Mouse (Mus musculus) urinary bladder, adult 18-20 months (tissue): Measurements from ENCODE around the gene Copa.

ENCODE experiments used
- DNase-seq, 2 experiments: peaks; one replicate each; pipeline ENCODE4 v3.0.0; 2022; ENCODE audit warnings: low spot score in 2 of 2, mixed read lengths in 2 of 2

Gene Copa

DNA sequence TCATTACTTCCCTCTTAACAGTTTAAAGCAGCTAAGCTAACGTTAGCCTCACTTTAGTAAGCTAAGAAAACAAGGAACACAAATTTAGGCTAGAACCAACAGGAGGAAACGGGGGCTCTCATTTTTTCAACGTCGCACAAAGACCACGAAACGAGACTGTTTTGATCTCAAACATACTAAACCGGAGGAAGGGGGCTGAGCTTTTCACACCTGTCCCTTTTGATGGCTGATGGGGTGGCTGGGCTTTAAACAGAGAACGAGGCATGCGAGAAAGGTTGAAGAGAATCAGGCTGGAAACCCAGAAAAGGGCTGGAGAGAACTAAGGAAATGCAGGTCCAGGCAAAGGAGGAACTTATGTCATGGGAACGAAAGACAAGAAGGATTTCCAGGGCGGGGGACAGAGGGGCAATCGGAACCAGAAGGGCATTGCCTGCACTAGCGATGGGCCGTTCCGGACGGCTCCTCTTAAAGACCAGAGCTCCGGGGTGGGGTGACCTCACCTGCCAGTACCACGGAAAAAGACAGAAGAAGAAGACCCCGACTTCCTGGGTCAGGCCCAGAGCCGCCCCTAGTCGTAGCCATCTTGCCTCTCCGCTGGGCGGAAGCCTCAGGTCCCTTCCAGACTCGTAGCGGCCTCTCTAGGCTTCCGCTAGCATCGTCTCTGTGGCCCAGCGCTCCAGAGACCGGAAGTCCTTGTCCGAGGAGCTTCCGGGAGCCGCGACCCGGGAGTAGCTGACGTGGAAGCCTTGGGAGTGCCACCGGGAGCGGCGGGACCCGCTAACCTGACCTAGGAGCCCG is at the start of gene Copa, which contains the start of gene Ncstn:
TSS of gene Copa (plus strand) at position 429 of the 798 bp plus-strand sequence.
TSS of gene Ncstn (minus strand) at position 695 of the 798 bp plus-strand sequence.
- peak; percentile 84 to 91 for DNase-seq

DNA sequence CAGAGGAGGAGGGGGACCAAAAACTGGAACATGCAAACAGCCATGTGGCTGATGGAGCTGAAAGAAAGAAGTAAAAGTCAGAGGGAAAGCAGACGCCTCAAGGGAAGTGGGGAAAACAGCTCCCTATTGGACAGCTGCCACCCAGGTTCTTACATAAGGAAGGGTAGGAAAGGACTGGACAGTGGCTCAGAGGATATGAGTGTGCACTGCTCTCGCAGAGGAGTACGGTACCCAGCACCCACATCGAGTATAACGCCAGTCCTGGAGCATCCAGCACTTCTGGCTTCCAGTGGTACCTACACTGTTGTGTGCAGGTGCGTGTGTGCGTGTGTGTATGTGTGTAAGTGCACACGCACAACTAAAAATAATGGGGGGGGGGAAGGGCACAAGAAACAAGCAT is 35.9 kb upstream of the Copa start:
- DNase-seq = no peak

DNA sequence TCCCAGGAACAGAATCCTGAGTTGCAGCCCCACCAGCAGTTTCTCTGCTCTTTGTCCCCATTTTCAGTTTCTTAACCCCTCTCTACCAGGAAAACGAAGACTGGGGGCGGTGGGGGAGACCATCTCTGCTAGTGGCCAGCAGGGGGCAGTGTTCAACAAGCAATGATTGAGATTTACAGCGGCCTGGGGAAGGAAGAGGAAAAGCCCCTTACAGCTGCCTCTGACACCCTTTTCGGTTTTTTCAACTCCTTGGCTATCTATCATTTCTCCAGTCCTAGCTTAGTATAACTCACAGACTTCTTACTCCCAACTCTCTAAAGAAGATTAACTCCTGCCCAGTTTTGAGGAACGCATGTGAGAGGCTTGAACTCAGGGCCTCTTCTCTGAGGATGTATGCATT is 35.4 kb upstream of the Copa start:
- peak; percentile 24 to 30 for DNase-seq

DNA sequence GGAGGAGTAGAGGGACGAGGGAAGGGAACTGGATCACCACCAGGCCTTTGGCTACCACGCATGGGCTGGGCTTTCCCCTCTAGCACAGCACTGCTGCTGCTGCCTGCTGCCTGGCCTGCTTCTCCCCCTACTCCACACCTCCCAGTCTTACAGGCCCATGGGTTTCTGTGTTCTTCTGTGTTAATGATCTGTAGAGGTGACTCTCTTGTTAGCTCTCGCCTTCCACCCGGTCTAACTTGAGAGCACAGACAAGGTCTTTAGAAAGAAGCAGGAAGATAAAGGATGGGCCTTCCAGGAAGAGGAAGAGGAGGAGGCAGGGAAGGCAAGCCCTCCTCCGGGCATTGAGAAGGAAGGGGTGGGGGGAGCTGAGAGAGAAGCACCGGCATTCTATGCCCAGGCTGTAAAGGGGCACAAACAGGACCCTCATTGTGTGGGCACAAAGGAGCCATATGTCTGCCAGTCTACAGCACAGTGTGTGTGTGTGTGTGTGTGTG is 34.0 kb upstream of the Copa start:
- DNase-seq = no peak

DNA sequence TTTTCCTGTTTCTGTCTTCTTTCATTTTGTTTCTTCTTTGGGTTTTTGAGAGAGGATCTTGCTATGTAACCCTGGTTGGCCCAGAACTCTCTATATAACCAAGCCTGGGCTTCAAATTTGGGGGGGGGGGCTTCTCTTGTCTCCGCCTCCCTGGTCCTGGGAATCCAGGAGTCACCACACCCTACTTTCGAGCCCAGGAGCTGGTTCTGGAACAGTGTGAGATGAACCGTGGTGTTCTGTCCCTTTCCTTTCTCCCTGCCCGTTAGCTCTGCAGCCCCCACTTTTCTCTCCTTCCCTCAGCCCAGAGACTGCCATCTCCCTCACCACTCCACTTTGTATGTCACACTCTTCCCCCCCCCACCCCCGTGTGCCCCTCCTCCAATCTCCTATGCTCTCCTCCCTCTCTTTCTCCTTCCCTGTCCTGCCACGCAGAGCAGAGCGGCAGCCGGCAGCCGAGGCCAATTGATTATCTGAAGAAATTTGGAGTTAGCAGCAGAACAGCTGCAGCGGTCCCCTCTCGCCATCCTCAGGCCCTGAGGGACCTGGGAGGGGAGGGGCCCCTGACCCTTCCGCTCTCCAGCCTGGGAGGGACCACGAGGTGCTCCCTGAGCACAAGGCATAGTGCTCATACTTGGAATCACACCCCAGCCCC is 33.1 kb upstream of the Copa start:
- DNase-seq = no peak

DNA sequence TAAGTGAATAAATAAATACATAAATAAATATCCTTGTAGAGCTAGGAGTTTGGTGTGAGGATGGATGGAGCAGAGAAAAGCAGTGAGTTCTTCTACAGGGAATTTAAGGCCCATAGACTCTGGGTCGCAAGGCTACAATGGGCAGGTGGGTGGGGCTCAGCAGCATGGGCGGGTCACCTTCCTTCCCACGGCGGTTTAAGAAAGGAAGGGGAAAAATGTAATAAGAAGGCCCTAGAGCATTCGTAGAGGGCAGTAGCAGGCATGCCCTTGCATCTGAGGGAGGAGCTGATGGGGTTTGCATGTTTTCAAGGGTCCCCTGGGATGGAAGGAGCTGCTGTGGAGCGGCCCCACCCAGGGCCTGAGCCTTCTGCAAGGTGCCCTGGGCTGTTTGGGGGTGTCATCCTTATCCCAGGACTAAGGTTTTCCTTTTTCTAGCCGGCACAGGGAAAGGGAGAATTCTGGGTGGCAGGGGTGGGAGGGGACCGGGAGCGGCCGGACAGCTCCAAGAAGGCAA is 29.5 kb upstream of the Copa start:
- no peak for DNase-seq

DNA sequence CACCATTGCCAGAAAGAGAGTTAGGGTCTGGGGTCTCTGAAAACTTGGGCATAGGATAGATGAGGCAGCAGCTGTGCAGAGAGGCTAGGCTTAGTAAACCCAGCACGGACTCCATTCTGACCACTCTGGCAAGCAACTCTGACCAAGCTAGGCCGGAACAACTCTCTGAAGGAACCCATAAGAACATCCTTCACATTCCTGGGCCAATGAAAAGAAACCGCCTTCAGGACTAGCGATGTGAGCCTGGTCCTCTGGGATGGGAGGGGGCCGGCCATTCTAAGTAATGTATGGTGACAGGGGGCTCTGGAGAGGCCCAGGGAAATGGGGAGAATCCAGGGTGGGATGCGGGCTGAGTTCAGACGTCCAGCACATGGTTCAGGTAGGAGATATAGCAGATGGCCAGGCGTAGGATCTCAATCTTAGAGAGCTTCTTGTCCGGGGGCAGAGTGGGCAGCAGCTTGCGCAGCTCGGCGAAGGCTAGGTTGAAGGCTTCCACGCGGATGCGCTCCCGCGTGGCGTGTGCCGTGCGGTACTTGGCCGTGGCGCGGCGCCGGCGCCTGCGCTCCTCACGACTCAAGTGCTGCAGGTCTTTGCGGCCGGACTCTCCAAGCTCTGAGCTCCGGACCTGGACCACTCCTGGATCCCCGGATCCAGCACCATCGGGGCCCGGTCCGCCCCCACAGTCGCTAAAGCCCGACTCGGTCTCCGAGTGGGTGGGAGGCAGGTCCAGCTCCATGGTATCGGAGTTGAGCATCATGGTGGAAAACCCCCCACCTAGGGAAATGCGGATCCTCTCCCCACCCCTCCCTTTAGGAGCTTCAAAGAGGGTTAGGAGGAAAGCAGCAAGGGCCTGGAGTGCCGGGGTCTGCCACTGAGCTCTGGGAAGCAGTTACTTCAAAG is 28.5 kb upstream of the Copa start:
- DNase-seq = no peak

DNA sequence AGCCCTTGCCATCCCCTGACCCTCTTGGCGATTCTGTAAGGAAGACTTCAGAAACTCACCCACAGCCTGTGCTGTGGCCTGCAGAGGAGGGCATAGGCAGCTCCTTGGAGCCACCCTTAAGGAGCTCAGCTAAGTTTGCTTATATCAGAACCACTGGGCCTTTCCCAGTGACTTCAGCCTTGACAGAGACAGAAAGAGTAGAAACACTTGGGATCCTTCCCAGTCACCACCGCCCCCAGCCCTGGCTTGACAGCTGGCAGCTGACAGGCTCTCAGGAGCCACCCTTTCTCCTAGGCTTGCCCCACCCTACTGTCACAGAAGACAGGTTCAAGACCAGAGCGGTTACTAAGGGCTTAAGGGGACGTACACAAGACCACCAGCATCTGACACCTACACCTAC is 26.1 kb upstream of the Copa start:
- DNase-seq = no peak

DNA sequence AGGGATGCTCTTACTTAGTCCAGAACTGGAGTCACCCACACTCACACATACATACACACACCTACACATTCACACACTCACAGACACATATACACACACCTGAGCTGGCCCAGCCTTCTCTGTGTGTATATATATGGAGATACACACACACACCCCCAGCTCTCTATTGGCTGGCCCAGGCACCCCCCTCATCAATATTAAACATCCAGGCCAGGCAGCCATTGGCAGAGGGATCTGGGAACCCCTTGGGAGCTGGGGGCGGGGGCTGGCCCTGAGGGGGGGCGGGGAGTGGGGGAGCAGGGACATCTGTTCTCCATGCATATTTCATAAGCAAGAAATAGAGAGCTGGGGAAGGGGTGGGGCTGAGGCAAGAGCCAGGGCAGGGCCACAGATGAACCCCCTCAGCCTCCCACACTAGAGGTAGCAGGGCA is 24.8 kb upstream of the Copa start, which contains the start of gene Nhlh1:
TSS of gene Nhlh1 (minus strand) at position 83 of the 431 bp plus-strand sequence.
- DNase-seq = no peak

DNA sequence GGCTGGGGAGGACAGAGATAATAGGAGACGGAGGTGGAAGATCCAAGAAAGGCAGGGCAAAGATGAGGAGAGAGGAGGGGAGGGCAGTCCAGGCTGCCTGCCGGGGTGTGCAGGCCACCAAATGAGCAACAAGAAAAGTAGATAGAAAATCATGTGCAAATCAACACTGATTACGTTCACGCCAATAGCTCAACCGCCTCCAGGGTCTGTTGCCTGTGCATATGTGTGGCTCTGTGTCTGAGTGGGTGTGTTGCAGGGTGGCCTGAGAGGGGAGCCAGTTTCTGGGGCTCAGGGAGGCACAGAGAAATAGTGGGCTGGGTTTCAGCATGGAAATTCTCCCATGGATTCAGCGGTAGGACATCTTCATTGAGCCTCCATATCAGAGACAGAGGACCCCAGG is 24.0 kb upstream of the Copa start:
- DNase-seq = no peak

DNA sequence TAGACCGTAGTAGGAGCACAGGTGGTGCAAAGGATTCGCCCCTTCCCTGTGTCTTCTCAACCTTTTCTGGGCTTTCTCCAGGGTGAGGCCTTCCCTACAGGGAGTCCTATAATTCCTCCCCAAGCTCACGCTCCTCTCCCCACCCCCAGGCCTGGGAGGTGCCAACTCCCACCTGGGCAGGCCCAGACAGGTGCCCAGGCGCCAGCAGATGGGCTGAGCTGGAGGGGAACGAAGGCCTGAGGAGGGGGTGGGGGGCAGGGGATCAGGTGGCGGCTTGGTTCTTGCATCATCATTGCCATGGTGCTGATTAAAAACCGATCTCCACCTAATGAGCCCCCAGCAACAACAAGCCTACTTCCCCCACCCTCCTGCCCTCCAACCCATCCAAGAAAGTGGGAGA is 23.5 kb upstream of the Copa start:
- DNase-seq = no peak

DNA sequence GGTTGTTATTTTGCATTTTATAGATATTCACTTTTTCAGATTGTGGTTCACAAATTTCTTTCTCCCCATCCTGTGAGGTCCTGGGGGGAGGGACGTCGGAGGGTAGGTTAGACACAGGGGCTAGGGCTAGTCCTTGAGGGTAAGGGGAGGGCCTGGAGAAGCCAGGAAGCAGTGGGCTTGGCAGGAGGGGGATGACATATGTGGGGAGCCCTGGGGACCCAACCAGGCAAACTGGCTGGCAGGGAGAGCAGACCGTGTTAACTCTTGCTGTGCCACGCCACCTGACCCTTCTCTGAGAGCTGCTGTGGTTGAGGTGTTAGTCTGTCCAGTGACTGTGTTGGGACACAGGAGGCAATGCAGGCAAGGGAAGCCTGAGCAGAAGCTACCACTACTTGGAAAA is 21.7 kb upstream of the Copa start:
- no peak for DNase-seq

DNA sequence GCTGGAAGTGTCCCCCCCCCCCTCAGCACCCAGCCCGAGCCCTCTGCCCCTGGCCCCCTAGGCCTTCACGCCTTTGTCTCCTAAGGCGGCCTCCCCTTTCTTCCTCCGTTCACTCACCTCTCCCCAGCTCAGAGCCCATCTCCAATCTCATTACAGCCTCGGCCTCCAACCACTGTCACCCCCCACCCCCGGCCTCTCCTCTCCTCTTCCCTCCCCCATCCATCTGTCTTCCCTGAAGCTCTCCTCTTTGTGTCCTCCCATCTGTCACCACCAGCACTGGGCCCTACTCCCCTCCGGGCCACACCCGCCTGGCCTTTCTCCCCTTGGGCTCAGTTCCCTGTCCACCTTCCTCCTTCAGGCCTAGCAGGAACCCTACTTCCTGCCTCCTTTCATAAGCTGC is 21.1 kb upstream of the Copa start:
- no peak for DNase-seq

DNA sequence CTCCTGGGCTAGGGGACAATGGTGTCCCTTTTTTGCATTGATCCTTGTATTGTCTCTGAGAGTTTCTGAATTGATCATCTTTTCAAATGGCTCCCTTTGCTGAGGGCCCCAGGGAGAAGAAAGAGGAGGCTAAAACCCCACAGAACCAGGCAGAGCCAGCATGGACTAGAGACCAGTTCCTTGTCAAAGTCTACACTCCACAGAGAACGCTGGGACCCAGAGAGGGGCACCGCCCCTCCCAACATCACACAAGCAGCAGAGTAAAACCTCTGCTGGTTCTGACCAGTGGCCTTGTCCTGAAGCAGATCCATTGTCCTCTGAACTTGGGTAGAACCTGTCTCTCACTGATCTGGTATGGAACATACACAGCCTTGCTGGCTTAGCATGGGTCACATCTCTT is 20.2 kb upstream of the Copa start:
- DNase-seq = no peak

DNA sequence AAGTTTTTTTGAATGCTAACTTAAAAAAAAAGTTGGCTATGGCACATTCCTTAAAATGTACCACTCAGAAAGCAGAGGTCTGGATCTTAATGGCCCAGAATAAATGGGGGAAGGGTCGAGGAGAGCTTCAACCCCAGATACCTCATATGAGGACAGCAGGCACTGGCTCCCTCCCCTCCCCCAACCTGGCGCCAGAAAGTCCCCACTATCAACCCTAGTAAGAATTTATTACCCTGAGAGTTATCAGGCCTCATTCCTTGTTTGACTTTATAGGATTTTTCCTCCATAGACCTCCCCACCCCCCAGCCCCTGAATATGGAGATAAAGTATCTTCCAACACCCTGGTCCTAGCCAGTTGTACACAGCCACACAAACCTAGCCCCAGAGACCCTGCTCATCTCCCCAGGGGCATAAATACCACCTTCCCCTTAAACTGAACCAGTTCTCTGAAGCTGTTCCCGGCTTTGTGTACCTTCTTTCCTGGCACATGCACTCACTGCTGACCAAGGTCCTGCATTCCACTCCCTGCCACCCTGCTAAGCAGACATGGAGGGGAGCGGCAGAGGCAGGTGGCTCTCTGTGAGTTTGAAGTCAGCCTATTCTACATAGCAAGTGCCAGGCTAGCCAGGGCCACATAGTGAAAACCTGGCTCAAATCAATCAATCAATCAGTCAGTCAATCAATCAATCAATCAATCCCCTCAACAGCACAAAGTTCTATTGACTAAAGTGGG is 18.9 kb upstream of the Copa start:
- no peak for DNase-seq

DNA sequence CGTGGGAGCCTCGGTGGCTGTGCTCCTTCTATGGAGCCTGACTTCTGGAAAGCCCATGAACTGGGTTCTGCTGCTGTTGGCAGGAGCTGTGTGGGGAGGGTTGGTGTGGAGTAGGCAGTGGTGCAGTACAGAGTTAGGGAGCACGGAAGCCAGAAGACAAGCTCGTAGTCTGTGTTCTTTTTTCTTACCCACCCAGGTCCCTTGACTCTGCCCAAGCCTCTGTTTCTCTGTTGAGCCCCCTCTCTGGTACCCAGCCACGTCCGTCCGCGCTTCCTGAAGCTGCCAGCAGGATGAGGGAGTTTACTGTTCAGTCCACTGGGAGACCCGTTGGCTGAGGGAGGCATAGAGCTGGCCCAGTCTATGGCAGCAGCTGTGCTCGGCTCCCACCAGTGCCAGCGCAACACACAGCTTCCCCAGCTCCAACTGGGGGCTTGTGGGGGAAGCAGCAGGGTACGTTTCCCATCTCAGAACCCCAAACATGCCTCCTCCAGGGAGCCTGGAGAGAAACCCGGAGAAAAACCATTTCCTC is 17.7 kb upstream of the Copa start:
- DNase-seq = no peak

DNA sequence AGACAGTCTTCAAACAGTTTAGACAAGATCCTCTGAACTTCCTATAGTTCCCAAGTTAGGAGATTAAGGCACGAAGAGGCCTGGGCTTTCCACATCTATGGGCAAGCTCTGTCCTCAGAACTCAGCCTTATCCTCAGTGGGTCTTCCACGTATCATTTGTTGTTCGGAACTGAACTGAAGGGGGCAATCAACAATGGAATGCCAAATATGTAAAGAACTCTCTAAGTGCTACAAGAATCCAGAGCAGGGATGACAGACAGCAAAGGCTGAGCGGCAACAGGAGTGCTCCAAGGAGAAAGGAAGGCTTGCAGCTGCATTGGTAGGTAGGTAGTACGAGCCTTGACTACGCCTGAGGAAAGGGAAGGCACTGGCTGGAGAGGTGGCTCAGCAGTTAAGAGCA is 12.1 kb upstream of the Copa start:
- no peak for DNase-seq

DNA sequence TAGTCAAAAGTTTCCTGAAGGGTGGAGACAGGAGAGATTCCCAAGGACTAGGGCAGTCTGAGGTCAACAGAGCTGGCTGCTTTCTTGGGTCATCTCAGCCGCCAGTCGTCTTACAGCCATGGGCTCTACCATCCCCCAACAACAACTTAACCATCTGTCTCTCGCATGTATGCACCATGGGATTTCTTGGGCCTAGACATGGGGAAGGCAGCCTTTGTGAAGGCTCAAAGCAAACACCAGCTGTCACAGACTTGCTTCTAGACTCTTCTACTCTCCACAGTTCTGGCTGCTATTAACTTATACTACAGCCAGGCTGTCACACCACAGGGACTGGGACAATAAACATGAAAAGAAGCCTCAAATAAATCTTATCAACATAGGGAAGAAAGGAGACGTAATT is 10.8 kb upstream of the Copa start:
- DNase-seq = no peak

DNA sequence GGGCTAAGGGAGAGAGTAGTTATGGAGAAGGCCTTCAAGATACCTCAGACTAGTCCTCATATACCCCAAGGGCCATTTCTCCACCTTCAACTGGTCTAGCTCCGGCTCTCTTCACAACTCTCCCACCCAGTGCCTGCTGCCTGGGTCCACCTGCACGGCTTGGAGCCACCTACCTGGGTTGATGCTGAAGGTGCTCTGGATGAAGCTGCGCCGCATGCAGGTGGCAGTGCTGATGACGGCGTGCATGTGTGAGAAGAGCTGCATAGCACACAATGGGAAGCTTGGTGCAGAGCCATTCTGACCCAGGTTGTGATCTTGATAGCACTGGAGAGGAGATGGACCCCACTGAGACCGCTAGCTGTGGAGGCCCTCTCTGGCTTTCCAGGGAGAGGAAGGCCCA is 9.7 kb upstream of the Copa start:
- DNase-seq = no peak

DNA sequence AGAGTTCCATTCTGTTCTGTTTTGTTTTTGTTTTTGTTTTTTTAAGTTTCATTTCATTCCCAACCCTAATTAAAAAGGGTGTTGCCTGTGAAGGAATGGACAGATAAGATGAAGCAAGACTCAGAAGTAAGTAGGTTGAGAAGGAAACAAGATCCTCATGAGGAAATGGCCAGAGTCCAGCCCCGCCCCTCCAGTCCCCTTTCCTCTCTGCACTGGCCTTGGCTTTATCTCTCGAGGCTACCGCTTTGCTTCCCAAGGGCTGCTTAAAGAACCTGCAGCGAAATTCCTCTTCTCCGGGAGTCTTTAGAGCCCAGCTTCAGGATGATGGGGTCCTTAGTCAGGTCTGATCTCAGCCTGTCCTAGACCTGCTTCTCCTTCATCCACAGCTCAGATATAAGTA is 4.3 kb upstream of the Copa start:
- DNase-seq = no peak

DNA sequence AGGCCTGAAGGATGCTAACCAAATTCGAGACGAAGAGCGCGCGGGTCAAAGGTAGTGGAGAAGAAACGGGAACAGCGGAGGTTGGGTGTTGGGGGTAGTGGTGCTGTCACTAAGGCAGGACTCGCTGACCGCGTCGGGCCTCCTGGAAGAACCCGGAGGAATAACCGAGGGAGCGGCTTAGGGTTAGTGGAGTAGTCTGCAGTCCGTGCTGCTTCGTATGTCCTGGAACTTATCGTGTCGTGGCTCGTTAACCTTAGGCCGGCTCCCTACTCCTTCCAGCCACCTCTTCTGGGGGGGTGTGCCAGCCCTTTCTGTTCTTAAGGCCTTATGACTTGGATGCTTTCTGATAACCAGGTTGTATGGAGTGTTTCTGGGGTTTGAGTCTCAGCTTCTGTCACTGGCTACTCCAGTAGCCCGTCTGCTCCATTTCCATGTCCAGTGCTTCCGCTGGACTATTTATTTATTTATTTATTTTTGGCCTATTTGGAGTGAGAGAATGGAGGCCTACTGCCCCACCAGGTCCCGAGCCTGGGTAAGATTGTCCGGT is 643 bp downstream of the Copa start:
- DNase-seq = no peak
